Mouse (Mus musculus): ENCODE measurements around the gene Eef1a1. TPM values are rescaled to one million over a fixed set of nuclear protein-coding genes. Genes with fewer than 3 reads are reported as not detected.

The Eef1a1 gene
- polyA plus RNA-seq, 1 experiment = 17,695 TPM

DNA sequence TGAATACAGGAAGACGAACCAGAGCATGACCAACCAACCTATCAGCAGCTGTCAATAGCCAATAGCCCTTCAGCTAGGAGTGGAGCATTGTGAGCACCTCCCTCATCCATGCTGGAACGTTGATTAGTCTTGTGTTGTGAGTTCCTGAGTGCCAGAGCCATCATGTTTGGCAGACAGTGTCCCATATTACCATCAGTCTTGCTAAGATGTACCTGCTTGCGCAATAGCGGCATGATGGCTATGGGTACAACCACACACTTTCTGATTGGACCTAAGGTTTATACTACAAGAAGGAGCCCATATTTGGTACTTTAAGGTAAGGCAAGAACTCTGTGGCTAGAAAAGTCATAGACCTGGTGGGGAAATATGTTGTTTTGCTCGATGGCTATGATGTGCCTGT, 22.8 kb upstream of the Eef1a1 start:
- H3K27ac ChIP-seq (ENCODE audit: insufficient read depth, low read length) = no peak overlapping the region
- TF ChIP-seq CTCF (IDR thresholded peaks at IDR 0.05; ENCODE audit: borderline replicate concordance, insufficient read depth, low read length) (no peak), POLR2A (IDR thresholded peaks at IDR 0.05; ENCODE audit: low read depth, low read length) (no peak)
- H3K4me3 ChIP-seq (ENCODE audit: insufficient read depth, low read length) = no peak overlapping the region
- peaks cover 5% of the 10 kb centered on the region; the same call in 1 of the 2 replicates for H3K4me1 ChIP-seq (ENCODE audit: control insufficient read depth, insufficient read depth, low read length)

DNA sequence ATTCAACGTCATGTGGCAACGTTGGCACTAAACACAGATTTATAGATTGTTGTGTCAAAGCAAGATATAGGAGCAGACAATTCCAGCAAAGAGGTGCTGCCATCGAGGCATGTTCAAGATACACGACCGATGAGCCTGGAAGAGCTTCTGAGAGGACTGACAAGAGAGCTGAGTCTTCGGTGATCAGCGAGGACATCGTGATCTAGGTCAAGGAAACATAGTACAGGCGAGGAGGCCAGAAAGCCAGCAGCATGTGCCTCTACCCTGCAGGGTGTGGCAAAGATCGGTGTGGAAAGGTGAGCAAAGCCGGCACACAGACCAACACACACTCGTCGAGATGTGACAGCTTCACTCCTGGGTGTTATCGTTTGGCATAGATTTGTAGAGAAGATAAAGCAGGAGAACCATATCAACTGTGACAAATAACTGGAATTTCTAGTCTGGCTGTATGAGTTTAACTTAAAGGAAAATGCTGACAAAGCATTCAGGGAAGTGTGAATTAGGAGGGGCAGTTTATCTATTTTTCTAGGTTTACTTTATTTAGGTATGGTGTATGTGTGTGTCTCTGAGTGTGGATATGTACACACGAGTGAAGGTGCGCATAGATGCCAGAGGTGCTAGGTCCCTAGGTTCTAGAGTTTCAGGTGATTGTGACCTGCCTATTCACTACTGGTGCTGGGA, 19.3 kb upstream of the Eef1a1 start:
- Histone ChIP-seq H3K4me1 (ENCODE audit: control insufficient read depth, insufficient read depth, low read length) (peaks cover 3% of the 10 kb centered on the region), H3K27ac (ENCODE audit: insufficient read depth, low read length) (no peak overlapping the region), H3K4me3 (ENCODE audit: insufficient read depth, low read length) (no peak overlapping the region)
- TF ChIP-seq POLR2A (IDR thresholded peaks at IDR 0.05; ENCODE audit: low read depth, low read length) = no peak
- TF ChIP-seq CTCF (IDR thresholded peaks at IDR 0.05; ENCODE audit: borderline replicate concordance, insufficient read depth, low read length) = no peak

DNA sequence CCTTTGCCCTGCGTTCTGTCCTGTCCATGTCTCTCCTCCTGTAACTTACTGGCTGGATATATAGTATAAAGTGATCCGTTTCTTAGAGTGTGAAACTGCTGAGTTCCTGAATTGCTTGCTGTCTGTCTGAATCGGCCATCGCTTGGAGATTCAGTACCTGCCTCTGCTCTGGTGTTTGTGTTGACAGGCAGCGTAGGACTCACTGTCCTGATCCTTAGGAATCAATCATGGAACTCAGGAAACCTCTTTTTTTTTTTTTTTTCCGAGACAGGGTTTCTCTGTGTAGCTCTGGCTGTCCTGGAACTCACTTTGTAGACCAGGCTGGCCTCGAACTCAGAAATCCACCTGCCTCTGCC, 17.7 kb upstream of the Eef1a1 start:
- no peak for TF ChIP-seq POLR2A (IDR thresholded peaks at IDR 0.05; ENCODE audit: low read depth, low read length)
- no peak for TF ChIP-seq CTCF (IDR thresholded peaks at IDR 0.05; ENCODE audit: borderline replicate concordance, insufficient read depth, low read length)
- Histone ChIP-seq H3K4me1 (ENCODE audit: control insufficient read depth, insufficient read depth, low read length) (peaks cover 7% of the 10 kb centered on the region), H3K27ac (ENCODE audit: insufficient read depth, low read length) (no peak overlapping the region), H3K4me3 (ENCODE audit: insufficient read depth, low read length) (no peak overlapping the region)

DNA sequence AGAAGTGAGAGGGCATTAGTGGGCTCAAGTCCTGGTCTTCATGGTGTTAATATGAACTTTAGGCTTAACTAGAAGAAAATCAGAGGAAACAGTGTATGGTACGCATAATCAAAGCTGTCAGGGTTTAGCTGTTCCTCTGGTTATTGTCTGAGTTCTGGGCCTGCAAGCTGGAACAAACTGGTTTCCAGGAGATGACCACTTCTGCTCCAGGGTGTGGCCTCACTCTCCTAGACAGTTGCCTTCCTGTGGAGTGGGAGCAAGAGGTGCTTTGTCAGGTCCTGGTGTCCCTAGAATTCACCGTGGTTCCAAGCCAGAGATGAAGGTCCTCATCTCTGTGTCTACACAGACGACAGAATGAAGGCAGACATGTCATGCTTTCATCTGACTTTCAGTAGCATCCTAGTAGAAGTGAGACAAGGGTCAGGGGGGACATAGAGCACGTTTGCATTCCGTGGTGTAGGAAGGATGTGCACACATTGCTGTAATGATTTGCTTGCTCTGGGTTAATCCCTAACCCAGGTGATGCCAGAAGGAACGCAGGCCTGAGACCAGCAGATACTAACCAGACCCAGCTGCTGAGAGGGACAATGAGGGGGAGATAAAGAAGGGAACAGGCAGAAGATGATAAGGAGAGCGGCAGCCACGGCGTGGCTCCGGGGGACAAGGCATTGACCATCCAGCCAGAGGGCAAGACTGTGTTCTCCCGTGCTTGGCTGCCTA, 17.2 kb upstream of the Eef1a1 start:
- no peak overlapping the region for H3K4me3 ChIP-seq (ENCODE audit: insufficient read depth, low read length)
- H3K27ac ChIP-seq (ENCODE audit: insufficient read depth, low read length) = no peak overlapping the region
- TF ChIP-seq POLR2A (IDR thresholded peaks at IDR 0.05; ENCODE audit: low read depth, low read length) (no peak), CTCF (IDR thresholded peaks at IDR 0.05; ENCODE audit: borderline replicate concordance, insufficient read depth, low read length) (no peak)
- peaks cover 7% of the 10 kb centered on the region for H3K4me1 ChIP-seq (ENCODE audit: control insufficient read depth, insufficient read depth, low read length)

DNA sequence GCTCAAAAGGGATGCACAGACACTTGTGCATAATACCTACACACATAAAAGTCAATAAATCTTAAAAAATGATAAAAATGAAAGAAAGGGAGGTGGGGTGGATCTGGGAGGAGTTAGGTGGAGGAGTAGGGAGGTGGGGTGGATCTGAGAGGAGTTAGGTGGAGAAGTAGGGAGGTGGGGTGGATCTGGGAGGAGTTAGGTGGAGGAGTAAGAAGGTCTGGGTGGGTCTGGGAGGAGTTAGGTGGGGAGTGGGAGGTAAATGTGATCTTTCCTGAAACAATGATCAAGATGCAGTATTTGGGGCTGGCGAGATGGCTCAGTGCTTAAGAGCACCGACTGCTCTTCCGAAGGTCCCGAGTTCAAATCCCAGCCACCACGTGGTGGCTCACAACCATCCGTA, 16.3 kb upstream of the Eef1a1 start:
- no peak for TF ChIP-seq CTCF (IDR thresholded peaks at IDR 0.05; ENCODE audit: borderline replicate concordance, insufficient read depth, low read length)
- no peak for TF ChIP-seq POLR2A (IDR thresholded peaks at IDR 0.05; ENCODE audit: low read depth, low read length)
- H3K4me1 ChIP-seq (ENCODE audit: control insufficient read depth, insufficient read depth, low read length) = peaks cover 10% of the 10 kb centered on the region
- no peak overlapping the region for H3K4me3 ChIP-seq (ENCODE audit: insufficient read depth, low read length)
- H3K27ac ChIP-seq (ENCODE audit: insufficient read depth, low read length) = no peak overlapping the region

DNA sequence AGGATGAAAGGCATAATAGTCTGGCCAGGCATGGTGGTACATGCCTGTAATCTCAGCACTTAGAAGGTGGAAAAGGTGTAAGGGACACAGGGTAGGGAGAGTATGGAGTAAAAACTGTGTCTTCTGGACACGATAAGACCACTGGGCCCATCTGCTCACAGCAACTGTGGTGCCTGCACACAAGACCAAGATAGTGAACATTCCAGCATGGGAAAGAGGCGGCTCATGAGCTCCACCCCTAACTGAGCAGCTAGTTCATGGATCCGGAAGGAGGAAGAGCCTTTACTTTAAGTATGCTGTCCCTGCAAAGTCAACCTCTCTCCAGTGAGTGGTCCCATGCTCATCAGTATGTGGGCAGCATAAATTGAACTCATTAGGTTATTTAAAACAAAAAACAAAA, 15.7 kb upstream of the Eef1a1 start:
- Histone ChIP-seq H3K4me3 (ENCODE audit: insufficient read depth, low read length) (no peak overlapping the region), H3K4me1 (ENCODE audit: control insufficient read depth, insufficient read depth, low read length) (peaks cover 10% of the 10 kb centered on the region), H3K27ac (ENCODE audit: insufficient read depth, low read length) (peak overlapping the region; percentile 67)
- TF ChIP-seq CTCF (IDR thresholded peaks at IDR 0.05; ENCODE audit: borderline replicate concordance, insufficient read depth, low read length) (no peak), POLR2A (IDR thresholded peaks at IDR 0.05; ENCODE audit: low read depth, low read length) (peak; percentile 40)

DNA sequence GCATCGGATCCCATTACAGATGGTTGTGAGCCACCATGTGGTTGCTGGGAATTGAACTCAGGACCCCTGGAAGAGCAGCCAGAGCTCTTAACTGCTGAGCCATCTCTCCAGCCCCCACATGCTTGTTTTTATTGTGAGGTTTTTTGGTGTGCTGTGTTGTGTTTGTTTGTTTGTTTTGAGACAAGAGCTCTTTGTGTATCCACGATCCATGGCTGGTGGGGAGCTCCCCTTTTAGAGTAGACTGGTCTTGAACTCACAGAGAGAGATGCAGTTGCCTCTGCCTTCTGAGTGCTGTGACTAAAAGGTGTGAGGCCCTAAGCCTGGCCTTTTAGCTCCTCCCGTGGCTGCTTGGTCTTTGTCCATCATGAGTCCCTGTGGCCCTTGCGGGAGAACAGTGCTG, 15.2 kb upstream of the Eef1a1 start:
- TF ChIP-seq POLR2A (IDR thresholded peaks at IDR 0.05; ENCODE audit: low read depth, low read length) (no peak), CTCF (IDR thresholded peaks at IDR 0.05; ENCODE audit: borderline replicate concordance, insufficient read depth, low read length) (no peak)
- Histone ChIP-seq H3K4me1 (ENCODE audit: control insufficient read depth, insufficient read depth, low read length) (peaks cover 10% of the 10 kb centered on the region), H3K27ac (ENCODE audit: insufficient read depth, low read length) (peak overlapping the region; percentile 67), H3K4me3 (ENCODE audit: insufficient read depth, low read length) (no peak overlapping the region; the same call in 1 of the 2 replicates)

DNA sequence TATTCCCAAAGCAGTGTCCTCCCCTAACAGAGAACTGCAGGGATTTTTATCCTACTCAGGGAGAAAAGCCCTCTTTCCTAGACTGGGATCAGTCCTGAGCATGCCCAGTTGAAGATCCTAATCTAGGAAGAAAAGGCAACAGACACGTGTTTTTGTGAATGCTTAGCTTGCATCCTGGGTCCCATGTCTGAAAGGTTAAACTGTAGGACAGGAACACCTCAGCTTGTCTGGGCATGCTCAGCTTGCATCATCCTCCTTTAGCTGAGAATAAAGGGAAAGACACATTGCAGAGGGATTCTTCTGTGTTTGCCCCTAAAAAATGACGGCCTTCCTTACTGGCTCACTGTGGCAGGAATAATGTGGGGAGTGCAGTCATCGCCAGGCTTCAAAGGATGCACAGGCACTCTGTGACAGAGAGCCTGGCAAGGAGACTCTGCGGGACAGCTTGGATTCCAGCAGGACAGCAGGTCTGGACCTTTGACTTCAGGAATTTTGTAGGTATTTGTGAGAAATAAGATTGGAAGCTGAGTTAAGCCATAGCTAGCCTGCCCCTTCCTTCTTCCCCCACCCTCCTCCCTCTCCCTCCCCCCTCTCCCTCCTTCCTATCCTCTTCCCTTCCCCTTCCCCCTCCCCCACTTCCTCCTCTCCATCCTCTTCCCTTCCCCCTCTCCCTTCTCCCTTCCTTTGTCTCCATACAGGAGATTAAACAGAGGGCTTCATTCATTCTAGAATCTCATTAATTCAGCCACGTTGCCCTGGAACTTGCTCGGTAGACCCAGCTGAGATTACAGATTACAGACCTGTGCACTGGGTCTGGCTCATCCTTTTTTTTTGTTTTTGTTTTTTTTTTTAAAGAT, 14.5 kb upstream of the Eef1a1 start:
- Histone ChIP-seq H3K4me1 (ENCODE audit: control insufficient read depth, insufficient read depth, low read length) (peaks cover 10% of the 10 kb centered on the region), H3K4me3 (ENCODE audit: insufficient read depth, low read length) (no peak overlapping the region; the same call in 1 of the 2 replicates), H3K27ac (ENCODE audit: insufficient read depth, low read length) (peak overlapping the region; percentile 93)
- TF ChIP-seq POLR2A (IDR thresholded peaks at IDR 0.05; ENCODE audit: low read depth, low read length) (peak; percentile 46), CTCF (IDR thresholded peaks at IDR 0.05; ENCODE audit: borderline replicate concordance, insufficient read depth, low read length) (no peak)

DNA sequence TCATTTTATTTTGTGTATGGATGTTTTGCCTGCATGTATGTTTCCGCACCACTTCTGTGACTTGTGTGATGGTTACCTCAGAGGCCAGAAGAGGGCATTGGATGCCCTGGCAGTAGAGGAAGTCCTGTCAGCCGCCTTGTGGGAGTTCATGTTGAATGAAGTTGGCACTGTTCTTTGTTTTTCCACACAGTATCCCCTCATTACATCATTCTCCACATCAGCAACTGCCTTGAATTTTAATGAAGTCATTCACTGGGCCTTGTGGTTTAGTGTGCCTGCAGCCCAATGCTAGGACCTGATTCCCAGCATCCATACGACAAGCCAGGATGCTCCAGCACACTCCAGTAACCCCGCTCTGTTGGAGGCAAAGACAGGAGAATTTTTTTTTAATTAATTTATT, 12.3 kb upstream of the Eef1a1 start:
- no peak overlapping the region for H3K27ac ChIP-seq (ENCODE audit: insufficient read depth, low read length)
- H3K4me3 ChIP-seq (ENCODE audit: insufficient read depth, low read length) = no peak overlapping the region
- H3K4me1 ChIP-seq (ENCODE audit: control insufficient read depth, insufficient read depth, low read length) = peaks cover 10% of the 10 kb centered on the region
- TF ChIP-seq POLR2A (IDR thresholded peaks at IDR 0.05; ENCODE audit: low read depth, low read length) (no peak), CTCF (IDR thresholded peaks at IDR 0.05; ENCODE audit: borderline replicate concordance, insufficient read depth, low read length) (no peak)

All from embryonic fibroblast, embryonic 13.5 days (primary cell).